Comparison of ENCODE assay signal across 7 mouse cellular contexts in genomic region chr1:38766661-38767572, GRCm38 (mm10).
DNase-seq lines count a peak whose midpoint lies in the region; ATAC-seq and TF ChIP-seq lines count a peak whose summit lies in the region.

No protein-coding gene starts in this region.

- WGBS in forebrain, embryonic 10.5 days: 26% methylated on average over 18 of the region's 18 CpGs
- WGBS in hindbrain, embryonic 13.5 days: 18% methylated on average over 18 of the region's 18 CpGs
- 23% methylated on average over 18 of the region's 18 CpGs for whole genome bisulfite sequencing in liver, embryonic 11.5 days
- WGBS in midbrain, postnatal 0 days: 25% methylated on average over 18 of the region's 18 CpGs

- peaks cover 42% of the 10 kb centered on the region for H3K4me1 ChIP-seq in forebrain, embryonic 10.5 days
- peaks cover 40% of the 10 kb centered on the region for H3K4me1 ChIP-seq in hindbrain, embryonic 13.5 days (replicated peaks)
- peaks cover 15% of the 10 kb centered on the region for H3K4me1 ChIP-seq in liver, embryonic 11.5 days (replicated peaks; ENCODE audit: control insufficient read depth, insufficient read depth, low read length)
- H3K4me1 ChIP-seq in midbrain, postnatal 0 days (ENCODE audit: insufficient read depth, low read length): no peaks in the 10 kb centered on the region; the same call in 1 of the 2 replicates

- DNase-seq in forebrain, embryonic 10.5 days (ENCODE audit: extremely low spot score, low spot score): peak; percentile 78
- DNase-seq in liver, embryonic 11.5 days (ENCODE audit: low spot score): peak; percentile 66
- DNase-seq in midbrain, postnatal 0 days (ENCODE audit: low spot score): no peak
- no peak for DNase-seq in Muller cell, postnatal 12 days (ENCODE audit: inconsistent ontology term)
- DNase-seq in thymus, postnatal 0 days (ENCODE audit: low spot score): no peak

- H3K27ac ChIP-seq in forebrain, embryonic 10.5 days: peak overlapping the region; percentile 81
- H3K27ac ChIP-seq in hindbrain, embryonic 13.5 days: peak overlapping the region; percentile 81
- H3K27ac ChIP-seq in liver, embryonic 11.5 days (ENCODE audit: low read depth, low read length): peak overlapping the region; percentile 65
- no peak overlapping the region for H3K27ac ChIP-seq in midbrain, postnatal 0 days (ENCODE audit: low read depth, low read length)

- peaks cover 11% of the 10 kb centered on the region for H3K27me3 ChIP-seq in forebrain, embryonic 10.5 days (ENCODE audit: poor library complexity, severe bottlenecking)
- no peaks in the 10 kb centered on the region for H3K27me3 ChIP-seq in hindbrain, embryonic 13.5 days
- H3K27me3 ChIP-seq in liver, embryonic 11.5 days (replicated peaks; ENCODE audit: control insufficient read depth, insufficient read depth, low read length): no peaks in the 10 kb centered on the region; the same call in 1 of the 2 replicates
- no peaks in the 10 kb centered on the region for H3K27me3 ChIP-seq in midbrain, postnatal 0 days (ENCODE audit: insufficient read depth, low read length)

- H3K36me3 ChIP-seq in forebrain, embryonic 10.5 days (replicated peaks): no peaks in the 10 kb centered on the region
- H3K36me3 ChIP-seq in hindbrain, embryonic 13.5 days: no peaks in the 10 kb centered on the region
- H3K36me3 ChIP-seq in liver, embryonic 11.5 days (ENCODE audit: control insufficient read depth, insufficient read depth, low read length): no peaks in the 10 kb centered on the region
- no peaks in the 10 kb centered on the region for H3K36me3 ChIP-seq in midbrain, postnatal 0 days (ENCODE audit: insufficient read depth, low read length)

- H3K4me2 ChIP-seq in hindbrain, embryonic 13.5 days: peak overlapping the region; percentile 20
- peak overlapping the region; percentile 53 for H3K4me2 ChIP-seq in liver, embryonic 11.5 days
- H3K4me2 ChIP-seq in midbrain, postnatal 0 days (ENCODE audit: low read depth, low read length, poor library complexity, severe bottlenecking): no peak overlapping the region

- H3K4me3 ChIP-seq in forebrain, embryonic 10.5 days: peak overlapping the region; percentile 23
- no peak overlapping the region for H3K4me3 ChIP-seq in hindbrain, embryonic 13.5 days
- H3K4me3 ChIP-seq in liver, embryonic 11.5 days (ENCODE audit: low read depth, low read length): peak overlapping the region; percentile 2; the same call in 1 of the 2 replicates
- H3K4me3 ChIP-seq in midbrain, postnatal 0 days (ENCODE audit: low read depth, low read length): no peak overlapping the region

- TF ChIP-seq CTCF in midbrain, postnatal 0 days (IDR thresholded peaks at IDR 0.05): no peak

- peak; percentile 74 for ATAC-seq in common myeloid progenitor, adult 5-6 weeks (replicated peaks; ENCODE audit: low read depth, poor library complexity, severe bottlenecking)
- ATAC-seq in hindbrain, embryonic 13.5 days (ENCODE audit: low FRiP score): peak; percentile 73
- ATAC-seq in liver, embryonic 11.5 days (replicated peaks; ENCODE audit: low FRiP score): peak; percentile 97
- ATAC-seq in midbrain, postnatal 0 days (ENCODE audit: low FRiP score): peak; percentile 57

- no peaks in the 10 kb centered on the region for H3K9me3 ChIP-seq in forebrain, embryonic 10.5 days
- H3K9me3 ChIP-seq in hindbrain, embryonic 13.5 days: no peaks in the 10 kb centered on the region
- H3K9me3 ChIP-seq in liver, embryonic 11.5 days (ENCODE audit: control insufficient read depth, low read length): no peaks in the 10 kb centered on the region
- H3K9me3 ChIP-seq in midbrain, postnatal 0 days (ENCODE audit: low read length): no peaks in the 10 kb centered on the region

- H3K9ac ChIP-seq in hindbrain, embryonic 13.5 days: no peak overlapping the region; the same call in 1 of the 2 replicates
- no peak overlapping the region for H3K9ac ChIP-seq in liver, embryonic 11.5 days (ENCODE audit: low read depth, low read length)
- H3K9ac ChIP-seq in midbrain, postnatal 0 days (replicated peaks; ENCODE audit: low read length, poor library complexity, severe bottlenecking): no peak overlapping the region

Comparison
In these comparisons a context has a peak if more than half of its experiments do, and no peak if none do; other contexts are left out.
1. DNase-seq: peak in forebrain, embryonic 10.5 days (single experiment) and liver, embryonic 11.5 days (single experiment); none in midbrain, postnatal 0 days (single experiment), Muller cell, postnatal 12 days (single experiment) and thymus, postnatal 0 days (single experiment).
2. H3K4me3 ChIP-seq: peak in forebrain, embryonic 10.5 days (single experiment) and liver, embryonic 11.5 days (single experiment); none in hindbrain, embryonic 13.5 days (single experiment) and midbrain, postnatal 0 days (single experiment).
3. Peak in every context shown above with its lines, with median percentiles within 50 percentile points of each other: ATAC-seq.